Mouse (Mus musculus) stomach, postnatal 0 days (tissue): ENCODE results near the gene Nbea.

Experiments used
- CTCF ChIP-seq: IDR thresholded peaks from 2 replicates; pipeline ENCODE4 v1.5.1; 2016; ENCODE audit warnings: antibody characterized with exemption, low read depth, mild to moderate bottlenecking, moderate library complexity
- EP300 ChIP-seq: optimal IDR thresholded peaks from 2 replicates; pipeline ENCODE3; 2016; ENCODE audit warnings: antibody characterized with exemption

GRCm38 (mm10) chr3:55661678-55662445, 521.6 kb downstream of the Nbea start:
- no peak for TF ChIP-seq CTCF
- TF ChIP-seq EP300, result no peak
